Mouse (Mus musculus): ENCODE measurements around the gene Mlxipl.

Mlxipl gene

DNA sequence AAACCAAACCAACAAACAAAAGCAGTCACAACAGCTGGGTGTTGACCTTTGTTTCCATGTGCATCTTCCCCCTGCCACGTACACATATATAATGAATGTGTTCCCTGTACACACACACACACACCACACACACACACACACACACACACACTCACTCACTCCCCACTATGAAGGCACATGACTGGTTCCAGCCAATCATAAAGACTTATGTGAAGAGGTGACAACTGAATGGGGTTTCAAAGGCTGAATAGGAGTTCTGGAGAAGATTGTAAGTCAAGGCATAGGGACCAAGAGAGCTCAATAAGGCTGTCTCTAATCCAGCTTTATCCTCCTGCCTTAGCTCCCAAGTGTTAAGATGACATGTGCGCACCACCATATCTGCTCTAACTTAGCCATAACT lies 10.1 kb upstream of the Mlxipl start:
- no peak for DNase-seq (ENCODE audit: low spot score in 2 of 2)

DNA sequence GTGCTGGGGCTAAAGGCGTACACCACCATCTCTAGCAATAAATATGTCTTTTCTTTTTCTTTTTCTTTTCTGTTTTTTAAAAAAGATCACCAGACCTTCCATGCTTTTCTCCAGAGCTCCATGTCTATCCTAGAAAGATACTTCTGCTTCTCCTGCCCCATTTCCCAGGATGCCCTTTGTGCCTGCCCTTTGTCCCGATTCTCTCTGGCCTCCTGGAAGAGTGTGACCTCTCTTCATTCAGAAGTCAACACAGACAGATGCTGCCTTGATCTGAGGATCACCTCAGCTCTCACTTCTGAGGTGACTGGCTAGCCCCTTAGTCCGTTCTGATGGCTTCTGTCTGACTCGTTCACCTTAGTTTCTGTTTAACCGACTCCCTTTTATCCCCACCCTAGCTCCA lies 9.2 kb upstream of the Mlxipl start:
- no peak for DNase-seq (ENCODE audit: low spot score in 2 of 2)

DNA sequence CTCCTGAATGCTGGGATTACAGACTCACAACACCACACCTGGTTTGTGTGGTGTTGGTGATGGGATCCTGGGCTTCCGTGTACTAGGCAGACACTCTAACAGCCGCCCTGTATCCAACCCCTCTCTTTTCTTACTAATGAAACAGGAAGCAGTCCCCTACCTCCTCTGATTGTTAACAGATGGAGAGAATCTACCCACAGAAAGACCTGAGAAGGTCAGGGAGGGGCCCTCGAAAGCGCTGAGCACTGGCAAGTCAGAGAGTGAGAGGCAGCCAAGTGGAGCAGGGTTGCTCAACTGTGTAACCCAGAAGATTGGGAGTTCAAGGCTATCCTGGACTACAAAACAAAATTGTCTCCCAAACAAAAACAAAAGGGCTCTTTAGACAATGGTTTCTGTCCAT lies 2.8 kb upstream of the Mlxipl start:
- DNase-seq (ENCODE audit: low spot score in 2 of 2) = no peak

DNA sequence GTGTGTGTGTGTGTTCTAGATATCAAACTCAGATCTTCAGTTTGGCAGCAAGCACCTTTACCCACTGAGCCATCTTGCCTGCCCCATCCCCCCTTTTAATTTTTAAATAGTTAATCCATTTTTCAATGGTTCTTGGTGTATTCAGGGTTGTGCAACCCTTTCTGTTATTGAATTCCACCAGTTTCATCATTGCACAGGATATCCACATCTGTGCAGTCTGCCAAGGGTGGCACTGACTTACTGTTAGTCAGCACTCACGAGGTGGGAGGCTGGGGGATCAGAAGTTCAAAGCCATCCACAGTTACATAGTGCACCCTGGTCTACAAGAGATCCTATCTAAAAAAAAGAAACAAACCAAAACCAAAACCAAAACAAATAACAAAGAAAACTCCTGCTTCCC lies 11.3 kb downstream of the Mlxipl start:
- no peak for DNase-seq (ENCODE audit: low spot score in 2 of 2)

DNA sequence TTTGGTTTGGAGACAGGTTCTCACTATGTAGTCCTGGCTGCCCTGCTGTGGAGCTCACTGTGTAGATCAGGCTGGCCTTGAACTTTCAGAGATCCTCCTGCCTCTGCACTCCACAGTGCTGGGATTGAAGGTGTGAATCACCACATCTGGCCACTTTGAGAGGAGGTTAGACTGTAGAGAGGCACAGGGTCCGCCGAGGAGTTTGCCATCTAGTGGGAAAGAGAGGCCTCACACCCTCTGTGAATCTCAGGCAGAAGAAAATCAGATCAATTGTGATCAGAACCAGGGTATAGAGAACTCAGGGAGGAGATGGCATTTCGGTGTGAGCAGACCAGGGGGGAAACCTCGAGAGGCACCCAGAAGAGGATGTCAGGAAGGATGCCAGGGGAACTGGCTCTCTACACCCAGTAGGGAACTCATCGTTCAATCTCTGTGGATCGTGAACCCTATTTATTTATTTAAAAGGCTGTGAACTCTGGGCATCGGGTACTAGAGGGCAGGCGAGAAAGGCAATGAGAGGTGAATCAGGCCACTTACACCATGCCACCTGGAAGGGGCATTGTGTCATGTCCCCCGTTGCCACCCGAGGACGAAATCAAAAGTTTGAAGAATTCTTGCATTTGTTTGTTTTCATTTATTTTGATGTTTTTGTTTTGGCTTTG lies 14.4 kb downstream of the Mlxipl start:
- DNase-seq (ENCODE audit: low spot score in 2 of 2) = no peak

DNA sequence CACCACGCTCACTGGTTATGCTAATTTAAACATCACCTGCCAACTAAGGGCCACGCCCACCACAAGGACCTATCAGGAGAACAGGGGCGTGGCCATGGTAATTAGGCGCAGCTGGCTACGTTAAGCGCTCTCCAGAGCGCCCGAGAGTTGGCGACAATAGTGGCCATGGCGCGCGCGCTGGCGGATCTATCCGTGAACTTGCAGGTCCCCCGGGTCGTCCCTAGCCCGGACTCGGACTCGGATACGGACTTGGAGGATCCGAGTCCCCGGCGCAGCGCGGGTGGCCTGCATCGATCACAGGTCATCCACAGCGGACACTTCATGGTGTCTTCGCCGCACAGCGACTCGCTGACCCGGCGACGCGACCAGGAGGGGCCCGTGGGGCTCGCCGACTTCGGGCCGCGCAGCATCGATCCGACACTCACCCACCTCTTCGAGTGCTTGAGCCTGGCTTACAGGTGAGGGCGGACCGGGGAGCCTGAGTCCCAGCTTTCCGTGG lies 17.1 kb downstream of the Mlxipl start:
- peak in 1 of 2 experiments; percentile 53 for DNase-seq (ENCODE audit: low spot score in 2 of 2)

DNA sequence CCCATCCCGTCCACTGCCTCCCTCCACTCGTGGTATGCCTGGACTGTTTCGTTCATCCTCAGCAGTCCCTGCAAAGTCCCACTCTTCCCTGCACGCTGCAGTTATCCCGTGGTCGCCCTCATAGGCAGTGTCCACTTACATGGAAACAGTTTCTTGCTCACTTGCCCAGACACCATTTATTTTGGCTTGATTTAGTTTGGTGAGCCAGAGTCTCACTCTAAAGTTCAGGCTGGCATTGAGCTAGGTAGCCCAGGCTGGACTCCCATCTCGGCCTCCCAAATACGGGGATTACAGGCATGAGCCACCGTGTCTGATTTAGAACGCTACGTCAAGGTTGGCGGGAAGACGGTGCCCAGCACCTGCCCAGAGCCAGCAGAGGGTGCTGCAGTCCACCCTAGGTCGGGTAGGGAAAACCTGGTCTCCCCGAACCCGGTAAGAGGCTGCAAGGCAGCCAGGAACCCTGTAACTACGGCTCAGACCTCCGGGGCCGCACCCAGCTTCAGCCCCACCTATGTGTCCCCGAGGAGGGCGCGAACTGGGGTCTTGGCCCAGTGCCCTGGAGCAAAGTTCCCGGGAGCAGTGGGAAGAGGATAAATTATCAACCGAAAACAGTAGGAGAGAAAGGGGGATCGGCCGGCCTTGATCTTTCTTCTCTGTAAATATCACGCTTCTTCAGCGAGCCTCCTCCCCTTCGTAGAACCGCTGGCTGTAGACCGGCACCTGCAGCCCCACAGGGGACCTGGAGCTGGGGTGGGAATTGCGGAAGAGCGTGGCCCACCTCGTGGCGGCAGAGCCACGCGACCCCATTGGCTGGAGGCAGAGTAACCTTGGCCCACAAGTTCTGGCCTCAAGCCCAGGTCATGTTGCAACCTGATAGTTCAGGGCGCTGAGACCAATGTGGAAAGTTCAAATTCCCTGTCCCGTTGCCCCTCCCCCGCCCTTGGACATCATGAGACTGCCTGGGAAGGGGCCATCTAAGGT lies 18.1 kb downstream of the Mlxipl start:
- DNase-seq (ENCODE audit: low spot score in 2 of 2) = peak in 1 of 2 experiments; percentile 17

DNA sequence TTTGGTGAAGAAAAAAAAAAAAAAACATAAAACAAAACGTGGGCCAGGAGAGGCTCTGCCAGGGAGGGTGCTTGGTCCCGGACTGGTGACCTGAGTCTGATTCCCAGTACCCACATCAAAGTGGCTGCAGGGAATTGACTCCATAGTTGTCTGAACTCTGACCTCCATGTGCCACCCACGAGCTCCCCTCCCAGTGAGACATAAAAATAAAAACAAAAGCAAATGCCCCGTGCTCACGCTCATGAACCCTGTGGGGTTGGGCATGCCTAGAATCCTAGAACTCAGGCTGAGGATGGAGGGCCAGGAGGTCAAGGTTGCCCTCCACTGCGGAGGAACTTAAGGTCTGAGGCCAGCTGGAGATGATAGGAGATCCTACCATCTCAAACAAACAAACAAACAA lies 19.3 kb downstream of the Mlxipl start:
- no peak for DNase-seq (ENCODE audit: low spot score in 2 of 2)

DNA sequence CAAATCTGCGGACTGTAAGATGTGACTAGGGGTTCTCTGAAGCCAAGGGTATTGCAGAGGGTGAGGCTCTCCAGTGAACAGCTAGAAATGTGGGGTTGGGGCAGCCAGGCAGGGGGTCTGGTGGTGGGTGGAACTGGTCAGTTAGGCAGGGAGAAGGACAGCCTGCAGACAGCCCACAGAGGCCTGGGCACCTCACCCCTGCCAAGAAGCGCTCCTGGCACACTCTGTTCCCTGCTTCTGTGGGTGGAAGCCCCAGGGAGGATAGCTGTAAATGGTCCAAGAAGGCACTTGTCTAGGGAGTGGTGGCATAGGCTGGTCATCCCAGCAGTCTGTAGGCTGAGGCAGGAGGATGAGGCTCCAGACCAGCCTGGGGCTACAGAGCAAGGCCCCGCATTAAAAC lies 19.7 kb downstream of the Mlxipl start:
- no peak for DNase-seq (ENCODE audit: low spot score in 2 of 2)

DNA sequence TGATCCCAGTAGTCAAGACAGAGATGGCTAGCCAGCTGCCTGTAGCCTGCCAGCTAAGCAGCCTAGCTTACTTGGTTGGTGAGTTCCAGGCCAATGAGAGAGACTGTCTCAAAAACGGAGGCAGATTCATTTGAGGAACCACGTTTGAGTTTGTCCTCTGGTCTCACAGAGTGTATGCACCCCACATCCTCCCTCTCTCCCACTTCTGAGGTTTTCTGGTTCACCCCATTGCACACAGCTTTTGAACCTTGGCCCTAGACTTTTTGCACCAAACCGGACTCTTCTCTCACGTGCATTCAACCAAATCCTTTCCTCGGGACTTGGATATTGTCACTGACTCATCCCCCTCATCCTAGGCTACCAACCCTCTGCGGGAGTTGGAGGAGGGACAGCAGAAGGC lies 20.3 kb downstream of the Mlxipl start:
- DNase-seq (ENCODE audit: low spot score in 2 of 2) = no peak

DNA sequence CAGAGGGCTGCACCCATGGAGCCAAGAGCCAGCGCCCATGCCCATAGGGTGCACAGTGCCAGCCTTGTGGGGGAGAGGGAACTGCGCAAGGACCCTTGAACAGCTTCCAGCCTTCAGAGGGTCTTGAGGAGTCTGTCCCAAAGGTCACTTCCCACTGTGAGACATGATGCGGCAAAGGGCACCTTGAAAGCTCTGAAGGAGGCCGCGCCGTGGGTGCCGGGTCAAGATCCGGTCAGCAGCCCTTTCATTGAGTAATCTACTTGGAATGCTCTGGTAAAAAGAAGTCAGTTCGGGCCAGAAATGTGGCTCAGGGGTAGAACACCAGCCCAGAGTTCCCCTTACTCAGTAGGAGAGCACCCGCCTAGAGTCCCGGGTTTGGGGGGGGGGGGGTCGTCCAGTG lies 24.1 kb downstream of the Mlxipl start:
- no peak for DNase-seq (ENCODE audit: low spot score in 2 of 2)

DNA sequence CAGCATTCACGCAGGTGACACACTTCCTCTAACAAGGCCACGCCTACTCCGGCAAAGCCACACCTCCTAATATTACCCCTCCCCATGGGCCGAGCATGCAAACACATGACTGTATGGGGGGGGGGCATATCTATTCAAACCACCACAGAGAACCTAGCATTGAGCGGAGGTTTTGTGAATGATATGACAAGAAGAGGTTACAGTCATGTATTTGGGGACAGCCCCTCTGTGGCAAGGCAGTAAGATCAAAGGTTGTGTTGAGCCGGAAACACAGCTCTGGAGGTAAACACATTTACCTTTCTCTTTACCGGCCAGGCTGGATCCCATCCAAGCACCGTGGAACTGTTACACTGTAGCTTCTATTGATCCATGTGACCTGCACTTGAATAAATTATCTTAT lies 25.6 kb downstream of the Mlxipl start:
- no peak for DNase-seq (ENCODE audit: low spot score in 2 of 2)

DNA sequence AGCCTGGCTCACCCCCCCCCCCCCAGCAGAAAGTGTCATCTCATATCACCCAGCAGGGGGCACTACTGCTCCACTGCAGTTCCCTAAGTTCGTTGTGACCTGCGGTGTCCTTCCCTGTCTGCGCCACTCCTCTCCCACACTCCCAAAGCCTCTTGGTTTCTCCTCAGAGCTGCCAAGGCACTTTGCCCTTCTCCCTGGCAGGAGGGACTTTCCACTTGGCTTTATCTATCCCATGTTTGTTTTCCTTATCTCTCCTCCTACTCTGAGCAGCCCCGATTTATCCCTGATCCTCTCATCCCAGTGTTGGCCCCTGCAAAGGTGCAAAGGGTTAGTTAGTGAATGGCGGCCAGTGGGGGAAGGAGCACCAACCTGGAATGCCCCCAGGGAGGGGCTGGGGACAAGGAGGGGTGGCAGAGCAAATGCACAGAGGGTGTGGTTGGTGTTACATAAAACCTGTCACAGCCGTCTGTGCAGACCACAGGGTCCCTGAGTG lies 28.9 kb downstream of the Mlxipl start:
- peak in 1 of 2 experiments; percentile 47 for DNase-seq (ENCODE audit: low spot score in 2 of 2)

DNA sequence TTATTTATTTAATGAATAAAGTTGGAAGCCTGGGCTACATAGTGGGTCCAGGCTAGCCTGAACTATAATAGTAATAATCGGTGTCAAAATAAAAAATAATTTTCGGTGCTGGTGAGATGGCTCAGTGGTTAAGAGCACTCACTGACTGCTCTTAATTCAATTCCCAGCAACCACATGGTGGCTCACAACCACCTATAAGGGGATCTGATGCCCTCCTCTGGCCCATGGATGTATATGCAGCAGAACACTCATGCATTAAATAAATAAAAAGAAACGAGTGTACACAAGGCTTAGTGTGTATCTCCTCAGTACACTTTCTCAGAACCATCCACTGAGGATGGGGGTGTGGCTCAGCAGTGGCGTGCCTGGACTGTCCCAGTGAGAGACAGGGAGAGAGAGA lies 31.1 kb downstream of the Mlxipl start:
- DNase-seq (ENCODE audit: low spot score in 2 of 2) = no peak

DNA sequence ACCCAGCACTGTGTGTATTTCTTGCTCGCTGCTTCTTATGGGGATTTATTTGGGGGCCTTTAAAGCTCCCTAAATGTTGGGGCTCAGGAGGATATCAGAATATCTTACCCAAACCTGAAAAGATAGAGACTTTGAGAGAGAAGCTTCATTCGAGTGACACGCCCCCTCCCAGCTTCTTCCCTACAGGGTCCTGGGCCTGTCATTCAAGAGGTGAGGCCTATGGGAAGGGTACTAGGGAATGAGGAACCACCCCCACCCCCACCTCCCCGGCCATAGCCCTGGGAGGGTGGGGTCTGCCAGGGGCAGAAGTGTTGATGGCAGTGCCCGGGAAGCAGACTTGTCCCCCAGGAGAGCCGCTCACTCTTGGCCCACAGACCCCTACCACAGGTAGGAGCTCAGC lies 36.4 kb downstream of the Mlxipl start:
- no peak for DNase-seq (ENCODE audit: low spot score in 2 of 2)

DNA sequence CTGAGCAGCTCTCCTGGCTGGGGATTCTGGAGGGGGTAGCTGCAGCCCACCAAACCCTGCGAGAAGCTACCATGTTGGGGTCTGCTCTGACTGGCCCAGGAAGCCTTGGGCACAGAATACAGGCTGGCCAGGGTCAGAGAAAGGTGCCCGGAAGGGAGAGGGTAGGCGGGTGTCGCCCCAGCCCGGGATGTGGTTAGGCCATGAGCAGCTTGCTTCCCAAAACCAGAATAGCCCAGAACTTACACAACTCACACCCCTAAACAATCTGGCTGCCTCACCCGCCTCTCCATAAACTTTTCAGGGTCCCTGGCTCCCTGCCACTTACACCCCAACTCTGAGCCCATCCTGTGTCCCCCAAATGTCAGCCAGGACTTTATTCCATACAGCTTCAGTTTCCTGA lies 38.0 kb downstream of the Mlxipl start:
- DNase-seq (ENCODE audit: low spot score in 2 of 2) = no peak

DNA sequence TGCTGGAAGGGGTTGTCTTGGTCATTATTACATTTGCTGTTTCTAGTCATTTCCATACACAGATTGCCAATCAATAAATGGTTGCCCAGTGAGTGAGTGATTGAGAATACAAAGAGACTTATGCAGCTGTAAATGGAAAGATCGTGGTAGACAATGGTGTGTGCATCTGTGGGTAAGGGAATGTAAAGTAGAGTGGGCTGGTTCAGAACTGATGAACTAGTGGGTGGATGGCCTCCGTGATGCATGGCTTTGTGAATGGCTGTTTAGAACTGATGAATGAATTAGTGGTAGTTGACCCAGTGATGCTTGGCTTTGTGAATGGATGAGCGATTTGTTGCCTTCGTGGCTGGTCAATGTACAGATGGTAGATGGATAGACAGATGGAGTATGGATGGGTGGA lies 40.1 kb downstream of the Mlxipl start:
- DNase-seq (ENCODE audit: low spot score in 2 of 2) = no peak

DNA sequence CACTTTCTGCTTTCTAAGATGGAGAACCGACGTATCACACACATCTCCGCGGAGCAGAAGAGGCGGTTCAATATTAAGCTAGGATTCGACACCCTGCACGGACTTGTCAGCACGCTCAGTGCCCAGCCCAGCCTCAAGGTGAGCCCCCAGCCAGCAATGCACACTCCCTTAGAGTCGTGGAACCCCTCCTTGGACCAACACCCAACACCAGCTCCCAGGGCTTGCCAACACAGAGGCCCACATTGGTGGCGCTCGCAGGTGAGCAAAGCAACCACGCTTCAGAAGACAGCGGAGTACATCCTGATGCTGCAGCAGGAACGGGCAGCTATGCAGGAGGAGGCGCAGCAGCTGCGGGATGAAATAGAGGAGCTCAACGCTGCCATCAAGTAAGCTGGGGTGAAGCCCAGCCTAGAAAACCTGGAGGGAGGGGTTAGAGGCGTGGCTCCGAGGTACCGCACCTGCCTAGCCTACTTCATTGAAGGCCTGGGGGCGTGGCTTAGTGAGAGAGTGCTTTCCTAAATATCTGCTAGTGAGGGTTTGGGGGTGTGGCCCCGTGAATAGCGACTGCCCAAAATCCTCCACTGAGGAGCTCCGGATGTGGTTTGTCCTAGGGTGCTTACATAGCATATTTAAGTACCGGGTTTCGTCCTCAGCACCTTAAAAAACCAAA lies 44.2 kb downstream of the Mlxipl start:
- DNase-seq (ENCODE audit: low spot score in 2 of 2) = peak in 1 of 2 experiments; percentile 25

DNA sequence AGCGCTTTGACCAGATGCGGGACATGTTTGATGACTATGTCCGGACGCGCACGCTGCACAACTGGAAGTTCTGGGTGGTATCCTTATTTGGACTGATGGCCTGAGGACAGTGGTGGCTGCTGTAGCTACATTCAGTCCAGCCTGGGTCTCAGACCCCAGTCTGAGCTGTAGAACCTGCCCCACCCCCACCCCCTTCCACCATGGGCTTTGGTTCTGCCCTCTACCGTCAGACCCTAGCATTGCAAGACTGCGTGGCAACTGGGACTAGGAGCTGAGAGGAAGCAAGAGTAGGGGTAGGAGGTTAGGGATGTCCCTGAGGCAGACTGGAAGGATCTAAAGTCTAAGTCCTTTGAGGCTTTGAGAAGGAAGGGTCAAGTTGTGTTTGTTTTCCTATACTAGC lies 44.8 kb downstream of the Mlxipl start:
- peak in 1 of 2 experiments; percentile 44 for DNase-seq (ENCODE audit: low spot score in 2 of 2)

DNA sequence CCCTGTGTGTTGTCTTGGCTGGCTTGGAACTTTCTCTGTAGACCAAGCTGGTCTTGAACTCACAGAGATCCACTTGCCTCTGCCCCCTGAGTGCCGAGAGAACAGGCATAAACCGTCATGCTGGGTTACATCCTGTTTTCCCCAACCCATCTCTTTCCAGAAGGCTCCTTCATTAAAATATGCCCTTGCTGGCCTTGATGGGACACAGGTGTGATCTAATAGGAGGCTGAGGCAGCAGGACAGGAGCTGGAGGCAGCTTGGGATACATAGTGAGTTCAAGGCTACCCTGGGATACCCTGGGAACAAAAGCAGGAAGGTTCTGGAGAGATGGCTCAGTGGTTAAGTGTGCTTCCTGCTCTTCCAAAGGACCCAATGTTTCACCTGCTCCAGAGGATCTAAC lies 50.2 kb downstream of the Mlxipl start:
- DNase-seq (ENCODE audit: low spot score in 2 of 2) = no peak

DNA sequence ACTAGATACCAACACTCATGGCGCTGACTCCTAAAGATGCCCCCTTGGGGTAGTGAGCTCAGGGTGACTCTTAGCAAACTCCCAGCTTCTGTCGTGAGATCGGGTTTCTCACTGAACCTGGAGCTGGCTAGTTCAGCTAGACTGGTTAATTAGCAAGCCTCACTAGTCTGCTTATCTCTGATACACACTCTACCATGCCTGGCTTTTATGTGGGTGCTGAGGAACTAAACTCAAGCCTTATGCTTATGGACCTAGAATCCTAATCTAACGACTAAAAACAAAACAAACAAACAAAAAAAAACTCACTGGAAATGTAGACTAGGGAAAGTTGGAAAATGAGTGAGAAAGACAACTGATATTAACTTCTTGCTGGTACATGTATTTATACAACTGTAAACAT lies 54.8 kb downstream of the Mlxipl start:
- DNase-seq (ENCODE audit: low spot score in 2 of 2) = no peak

DNA sequence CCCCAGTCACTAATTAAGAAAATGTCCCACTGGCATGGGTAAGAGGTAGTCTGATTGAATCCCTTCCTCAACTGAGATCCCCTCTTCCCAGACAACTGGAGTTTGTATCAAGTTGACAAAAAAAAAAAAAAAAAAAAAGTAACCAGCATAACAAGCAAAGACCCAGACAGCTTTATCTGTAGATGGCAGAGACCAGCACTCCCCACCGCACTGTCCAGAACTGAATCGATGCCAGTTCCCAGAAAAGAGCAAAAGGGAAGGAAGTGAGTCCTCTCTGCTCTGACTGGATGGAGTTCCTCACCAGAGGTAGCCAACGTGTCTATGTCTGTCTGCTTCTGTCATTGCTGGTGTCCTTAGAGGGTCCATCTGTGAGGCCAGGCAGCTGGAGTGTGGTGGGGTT lies 55.8 kb downstream of the Mlxipl start:
- DNase-seq (ENCODE audit: low spot score in 2 of 2) = no peak
